In genomic region chr1:172048241-172048734, GRCm38 (mm10) we compare ENCODE assay signal across 7 mouse cellular contexts. TPM values are rescaled to one million over a fixed set of nuclear protein-coding genes. Genes with fewer than 3 reads are reported as not detected.
A peak's percentile ranks its signal among the peaks of the same experiment; 100 is the strongest.
DNase-seq lines count a peak whose midpoint lies in the region; ATAC-seq lines count a peak whose summit lies in the region.

No protein-coding gene starts in this region.

- H3K4me2 ChIP-seq in lung, embryonic 15.5 days = peak overlapping the region; percentile 34
- H3K4me2 ChIP-seq in forebrain, embryonic 13.5 days = peak overlapping the region; percentile 42
- peak overlapping the region; percentile 40 for H3K4me2 ChIP-seq in neural tube, embryonic 15.5 days

- no peaks in the 10 kb centered on the region for H3K36me3 ChIP-seq in lung, embryonic 15.5 days
- no peaks in the 10 kb centered on the region for H3K36me3 ChIP-seq in forebrain, embryonic 13.5 days (ENCODE audit: poor library complexity, severe bottlenecking)
- H3K36me3 ChIP-seq in neural tube, embryonic 15.5 days = no peaks in the 10 kb centered on the region

- peaks cover 26% of the 10 kb centered on the region for H3K27me3 ChIP-seq in lung, embryonic 15.5 days
- peaks cover 5% of the 10 kb centered on the region; the same call in 1 of the 2 replicates for H3K27me3 ChIP-seq in forebrain, embryonic 13.5 days
- no peaks in the 10 kb centered on the region for H3K27me3 ChIP-seq in neural tube, embryonic 15.5 days (replicated peaks)

- H3K4me3 ChIP-seq in lung, embryonic 15.5 days = peak overlapping the region; percentile 11; the same call in 1 of the 2 replicates
- peak overlapping the region; percentile 20 for H3K4me3 ChIP-seq in forebrain, embryonic 13.5 days
- H3K4me3 ChIP-seq in neural tube, embryonic 15.5 days (replicated peaks) = no peak overlapping the region

- H3K9me3 ChIP-seq in lung, embryonic 15.5 days = no peaks in the 10 kb centered on the region
- no peaks in the 10 kb centered on the region for H3K9me3 ChIP-seq in forebrain, embryonic 13.5 days (replicated peaks)
- no peaks in the 10 kb centered on the region for H3K9me3 ChIP-seq in neural tube, embryonic 15.5 days (replicated peaks)

- WGBS in lung, embryonic 15.5 days = 23% methylated on average over 6 of the region's 6 CpGs
- 12% methylated on average over 6 of the region's 6 CpGs for WGBS in forebrain, embryonic 13.5 days
- 4% methylated on average over 6 of the region's 6 CpGs for WGBS in neural tube, embryonic 15.5 days

- peaks cover 4% of the 10 kb centered on the region for H3K4me1 ChIP-seq in lung, embryonic 15.5 days
- peaks cover 41% of the 10 kb centered on the region for H3K4me1 ChIP-seq in forebrain, embryonic 13.5 days
- peaks cover 24% of the 10 kb centered on the region for H3K4me1 ChIP-seq in neural tube, embryonic 15.5 days

- H3K27ac ChIP-seq in lung, embryonic 15.5 days = no peak overlapping the region
- H3K27ac ChIP-seq in forebrain, embryonic 13.5 days = peak overlapping the region; percentile 96
- peak overlapping the region; percentile 77 for H3K27ac ChIP-seq in neural tube, embryonic 15.5 days (replicated peaks)

- ATAC-seq in lung, embryonic 15.5 days (ENCODE audit: borderline replicate concordance, extremely low read depth, low FRiP score, low TSS enrichment) = no peak
- ATAC-seq in forebrain, embryonic 13.5 days = peak; percentile 90
- ATAC-seq in neural tube, embryonic 15.5 days (ENCODE audit: low FRiP score) = peak; percentile 55

- DNase-seq in lung, postnatal 14 days = no peak
- peak; percentile 34 for DNase-seq in kidney, postnatal 10 days
- DNase-seq in left cerebral cortex, adult 18-20 months (ENCODE audit: low spot score in 2 of 2) = no peak
- no peak for DNase-seq in cerebellum, adult 9-10 months

- no peak overlapping the region for H3K9ac ChIP-seq in lung, embryonic 15.5 days
- H3K9ac ChIP-seq in forebrain, embryonic 13.5 days = peak overlapping the region; percentile 56
- H3K9ac ChIP-seq in neural tube, embryonic 15.5 days (replicated peaks) = peak overlapping the region; percentile 20; the same call in 1 of the 2 replicates

RNA-seq across cellular contexts. Expression of gene Nhlh1, which starts 9.1 kb away (rescaled TPM):
- not detected in 2 replicates for polyA plus RNA-seq in lung, embryonic 15.5 days (2015; fragmentation: Nextera tagmentation; extraction: Ambion mirVana)
- 7.3 and 7.8 TPM in 2 replicates for polyA plus RNA-seq in forebrain, embryonic 13.5 days (2015; fragmentation: Nextera tagmentation; extraction: Ambion mirVana)
- polyA plus RNA-seq in neural tube, embryonic 15.5 days (2015; fragmentation: Nextera tagmentation; extraction: Ambion mirVana) = 2.2 and 2.6 TPM in 2 replicates
- under 1 TPM; 0.28 to 0.40 TPM for total RNA-seq in left cerebral cortex, adult 18-20 months (2021)

RNA-seq across cellular contexts. Expression of gene Vangl2, which starts 20.0 kb away (rescaled TPM):
- 11.5 and 14.1 TPM in 2 replicates for polyA plus RNA-seq in lung, embryonic 15.5 days (2015; fragmentation: Nextera tagmentation; extraction: Ambion mirVana)
- 55.0 and 55.4 TPM in 2 replicates for polyA plus RNA-seq in forebrain, embryonic 13.5 days (2015; fragmentation: Nextera tagmentation; extraction: Ambion mirVana)
- polyA plus RNA-seq in neural tube, embryonic 15.5 days (2015; fragmentation: Nextera tagmentation; extraction: Ambion mirVana) = 37.3 and 40.1 TPM in 2 replicates
- 10 to 100 TPM; 10.2 to 13.7 TPM for total RNA-seq in left cerebral cortex, adult 18-20 months (2021)

RNA-seq across cellular contexts. Expression of gene Copa, which starts 34.0 kb away (rescaled TPM):
- polyA plus RNA-seq in lung, embryonic 15.5 days (2015; fragmentation: Nextera tagmentation; extraction: Ambion mirVana) = 229 and 235 TPM in 2 replicates
- 174 and 194 TPM in 2 replicates for polyA plus RNA-seq in forebrain, embryonic 13.5 days (2015; fragmentation: Nextera tagmentation; extraction: Ambion mirVana)
- polyA plus RNA-seq in neural tube, embryonic 15.5 days (2015; fragmentation: Nextera tagmentation; extraction: Ambion mirVana) = 174 and 182 TPM in 2 replicates
- total RNA-seq in left cerebral cortex, adult 18-20 months (2021) = 100 to 1,000 TPM; 147 to 151 TPM

RNA-seq across cellular contexts. Expression of gene Ncstn, which starts 34.3 kb away (rescaled TPM):
- polyA plus RNA-seq in lung, embryonic 15.5 days (2015; fragmentation: Nextera tagmentation; extraction: Ambion mirVana) = 131 and 132 TPM in 2 replicates
- 95.5 and 106 TPM in 2 replicates for polyA plus RNA-seq in forebrain, embryonic 13.5 days (2015; fragmentation: Nextera tagmentation; extraction: Ambion mirVana)
- polyA plus RNA-seq in neural tube, embryonic 15.5 days (2015; fragmentation: Nextera tagmentation; extraction: Ambion mirVana) = 100 and 109 TPM in 2 replicates
- total RNA-seq in left cerebral cortex, adult 18-20 months (2021) = 10 to 100 TPM; 56.6 to 59.3 TPM
